Mouse (Mus musculus) urinary bladder, adult 2 months (tissue): ENCODE measurements around the gene Thbs2. TPM values are rescaled to one million over a fixed set of nuclear protein-coding genes. Genes with fewer than 3 reads are reported as not detected.

Experiments
- DNase-seq: peaks from one replicate; pipeline ENCODE4 v3.0.0; 2022; ENCODE audit warnings: low spot score
- polyA plus RNA-seq: library from polyadenylated mRNA; depleted of rRNA; stranded (reverse); fragments of >200 nt; gene quantifications from 2 replicates; pipeline ENCODE4 v1.2.3, GENCODE M21; 2012

Thbs2 gene
- polyA plus RNA-seq, 1 experiment: 107 TPM

DNA sequence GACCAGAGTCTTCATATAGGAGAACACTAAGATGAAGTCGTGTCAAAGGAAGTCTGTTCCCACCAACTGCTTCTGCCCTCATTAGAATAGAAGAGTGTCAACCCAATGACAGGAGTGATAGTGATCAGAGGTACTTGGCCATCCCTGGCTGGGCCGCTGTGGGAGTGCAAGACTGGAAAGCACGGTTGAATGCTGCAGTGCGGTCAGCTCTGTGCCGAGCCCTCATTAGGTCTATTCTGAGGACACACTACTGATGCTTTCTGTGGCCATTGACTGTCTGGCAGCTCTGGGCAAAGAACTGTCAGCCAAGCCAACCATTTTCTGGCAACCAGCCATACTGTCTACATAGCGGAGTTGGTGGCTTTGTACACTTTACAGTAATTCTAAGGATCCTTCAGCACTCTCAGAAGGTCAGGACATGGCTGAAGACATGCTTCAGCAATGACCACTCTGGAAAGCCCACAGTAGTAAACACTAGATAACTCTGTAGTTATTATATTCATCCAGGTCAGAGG is 2.3 kb upstream of the Thbs2 start:
- no peak for DNase-seq

DNA sequence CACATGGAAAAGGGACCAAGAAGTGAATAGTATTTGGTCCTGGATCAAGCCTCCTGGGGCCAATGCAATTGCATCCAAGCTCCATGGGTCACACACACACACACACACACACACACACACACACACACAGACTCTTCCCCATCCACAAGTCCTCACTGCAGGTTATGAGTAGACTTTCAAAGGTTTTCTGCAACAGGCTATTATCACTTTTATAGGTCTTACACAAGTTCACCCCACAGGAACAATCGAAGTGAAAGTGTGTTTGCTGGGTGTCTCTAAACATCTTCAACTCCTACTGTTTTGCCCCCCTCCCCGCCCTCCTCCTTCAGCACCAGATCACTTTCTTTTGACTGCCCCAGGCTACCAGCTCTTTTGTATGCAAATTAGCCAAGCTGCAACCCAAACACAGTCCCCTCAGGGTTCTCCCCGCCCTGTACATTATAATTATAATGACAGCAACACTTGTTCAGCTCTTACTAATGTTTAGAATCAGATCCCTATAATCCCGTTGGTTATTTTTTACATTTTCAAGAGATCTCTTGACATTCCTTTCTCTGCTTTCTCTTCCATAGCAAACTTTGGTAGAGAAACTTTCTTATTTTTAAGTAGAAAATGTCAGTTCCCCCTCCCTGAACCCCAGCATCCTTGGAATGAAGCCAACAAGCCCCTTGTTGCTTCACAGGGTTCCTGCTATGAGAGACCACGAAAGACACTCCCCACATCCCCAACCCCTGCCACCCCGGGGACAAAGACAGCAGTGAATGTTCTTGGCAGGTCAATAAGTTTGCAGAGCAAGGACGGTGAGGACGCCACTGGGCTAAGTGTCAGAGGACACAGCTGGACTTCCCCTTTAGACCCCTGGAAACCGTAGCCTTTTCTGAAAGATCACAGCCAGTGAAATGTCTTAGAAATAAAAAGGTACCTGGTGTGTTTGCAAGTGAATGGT is 714 bp downstream of the Thbs2 start:
- no peak for DNase-seq

DNA sequence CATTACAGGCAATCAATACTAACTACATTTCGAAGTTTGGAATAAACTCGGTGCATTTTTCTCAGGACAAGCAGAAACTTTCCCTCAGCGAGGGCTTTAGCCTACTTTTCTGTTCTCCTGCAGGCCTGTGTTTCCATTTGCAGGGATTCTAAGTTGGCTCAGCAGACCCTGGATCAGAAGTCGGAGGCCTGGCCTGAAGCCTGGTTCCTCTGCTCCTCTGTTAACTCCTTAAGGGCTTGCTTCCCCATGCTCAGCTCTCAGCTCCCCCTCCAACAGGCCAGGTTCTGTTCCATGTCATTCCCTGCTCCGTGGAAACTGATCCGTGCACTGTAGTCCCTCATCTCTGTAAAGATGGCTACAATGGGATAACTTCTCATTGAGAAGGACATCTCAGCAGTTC is 2.1 kb downstream of the Thbs2 start:
- no peak for DNase-seq

DNA sequence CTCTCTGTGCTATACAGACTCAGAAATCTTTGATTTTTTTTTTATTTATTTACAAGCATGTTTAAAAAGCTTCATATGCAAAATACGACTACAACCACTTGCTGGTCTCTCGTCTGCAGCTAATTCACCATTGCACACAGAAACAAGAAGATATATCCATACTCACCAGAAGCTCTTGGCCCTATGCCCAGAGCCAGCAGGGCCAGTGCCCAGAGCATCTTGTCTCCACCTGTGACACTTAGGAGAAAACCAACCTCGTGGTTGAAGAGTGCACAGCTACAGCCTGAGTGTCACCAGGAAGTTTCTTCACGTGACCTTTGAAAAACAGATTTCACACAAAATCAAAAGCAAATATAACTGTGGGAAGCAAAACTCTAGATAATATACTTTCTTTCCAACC is 2.8 kb downstream of the Thbs2 start:
- no peak for DNase-seq

DNA sequence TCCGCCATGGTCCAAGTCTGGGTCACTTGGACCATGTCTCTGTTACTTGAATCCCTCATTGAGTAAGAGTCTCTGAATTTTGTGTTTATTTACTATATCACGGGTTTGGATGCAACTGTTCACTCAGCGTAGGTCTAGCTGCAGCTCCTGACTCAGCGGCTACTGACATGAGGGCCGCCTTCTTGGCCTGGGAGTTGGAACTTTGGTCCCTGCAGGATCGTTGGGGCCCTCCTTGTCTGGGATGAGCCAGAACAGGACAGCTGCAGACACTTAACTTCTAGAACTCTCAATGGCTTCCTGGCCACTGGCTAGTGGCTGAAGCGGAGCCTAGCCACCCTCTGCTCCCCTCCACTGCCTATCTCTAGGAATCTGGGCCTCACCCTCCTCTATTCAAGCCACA is 11.2 kb downstream of the Thbs2 start:
- DNase-seq: no peak

DNA sequence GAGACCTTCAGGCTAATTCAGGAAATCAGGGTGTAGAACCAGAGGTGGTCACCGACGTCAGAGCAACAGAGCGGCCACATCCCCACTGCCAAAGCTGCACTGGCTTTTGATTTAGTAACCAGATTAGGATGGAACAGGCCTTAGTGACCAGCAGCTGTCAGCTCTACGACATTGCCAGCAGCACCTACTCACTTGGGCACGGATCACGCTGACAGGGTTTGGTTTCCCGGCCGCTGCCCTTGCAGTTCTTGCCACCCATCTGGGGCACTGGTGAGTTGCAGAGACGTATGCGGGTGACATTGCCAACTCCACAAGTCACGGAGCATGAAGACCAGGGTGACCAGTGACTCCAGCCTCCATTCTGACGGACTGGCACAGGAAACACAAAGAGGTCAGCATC is 13.0 kb downstream of the Thbs2 start:
- DNase-seq: no peak

DNA sequence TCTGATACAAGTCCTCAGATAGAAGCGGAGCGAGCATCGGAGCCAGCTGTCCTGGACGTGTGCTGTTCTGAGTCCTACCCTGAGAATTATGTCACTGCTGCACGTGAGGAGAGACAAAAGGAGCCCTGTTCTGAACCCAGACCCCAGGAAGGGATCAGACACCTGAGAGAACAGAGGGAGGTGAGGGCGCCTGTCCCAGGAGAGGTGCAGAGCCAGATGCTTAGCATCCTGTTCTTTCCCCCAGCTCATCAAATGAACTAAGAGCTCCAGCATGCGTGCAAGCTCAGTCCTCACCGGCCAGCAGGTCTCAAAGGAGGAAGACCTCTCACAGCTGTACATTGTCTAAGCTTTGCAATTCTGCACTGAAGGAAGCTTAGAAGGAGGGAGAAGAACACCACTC is 16.8 kb downstream of the Thbs2 start:
- DNase-seq: no peak

DNA sequence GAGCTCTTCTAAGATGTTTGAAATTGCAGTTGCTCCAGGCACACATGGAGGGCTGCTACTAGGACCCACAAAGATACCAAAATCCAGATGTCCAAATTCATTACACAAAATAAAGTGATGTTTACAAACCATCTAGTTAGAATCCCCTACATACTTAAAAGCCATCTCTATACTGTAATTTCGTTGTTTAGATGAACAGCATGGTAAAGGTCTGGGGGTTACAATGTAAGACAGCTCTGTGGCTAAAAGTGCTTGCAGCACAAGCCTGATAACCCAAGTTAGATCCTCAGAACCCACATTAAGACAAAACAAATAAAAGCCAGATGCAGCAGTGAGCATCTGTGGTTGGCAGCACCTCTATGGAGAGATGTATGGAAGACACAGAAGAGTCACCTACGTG is 18.5 kb downstream of the Thbs2 start:
- no peak for DNase-seq

DNA sequence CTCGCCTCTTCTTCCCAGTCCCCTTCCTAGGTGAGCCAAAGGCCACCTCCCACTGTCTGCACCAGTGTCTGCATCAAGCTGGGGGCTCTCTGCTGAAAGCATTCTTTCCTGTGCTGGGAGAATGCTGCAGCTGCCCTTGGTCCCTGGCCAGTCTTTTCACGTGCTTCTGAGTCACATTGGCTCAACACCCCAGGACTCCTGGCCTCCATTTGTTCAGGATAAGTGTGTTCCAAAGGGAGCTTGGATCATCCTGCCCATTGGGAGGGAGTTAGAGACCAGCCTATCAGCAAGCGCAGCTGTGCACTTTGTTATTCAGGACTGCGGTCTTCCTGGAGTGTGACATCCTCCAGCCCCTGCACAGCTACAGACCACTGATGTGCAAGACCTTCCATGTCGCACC is 21.6 kb downstream of the Thbs2 start:
- DNase-seq: peak; percentile 40

DNA sequence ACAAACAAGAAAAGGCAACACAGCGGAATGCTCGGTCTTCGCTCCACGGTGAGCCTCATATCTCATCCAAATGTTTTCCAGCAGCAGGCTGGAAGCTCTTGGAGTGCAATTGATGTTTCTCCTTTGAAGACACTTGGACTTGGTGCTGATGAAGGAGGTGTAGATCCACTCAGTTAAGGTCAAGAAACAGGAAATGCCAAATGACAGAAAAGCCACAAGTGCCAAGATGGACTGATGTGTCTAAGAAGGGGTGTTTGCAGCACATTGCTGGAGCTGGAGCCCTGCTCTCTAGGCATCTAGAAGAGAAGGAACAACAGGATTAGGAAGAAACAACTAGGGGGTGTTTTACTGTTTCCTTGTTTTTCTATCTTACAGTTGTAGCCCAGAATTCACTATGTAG is 26.8 kb downstream of the Thbs2 start:
- DNase-seq: no peak

DNA sequence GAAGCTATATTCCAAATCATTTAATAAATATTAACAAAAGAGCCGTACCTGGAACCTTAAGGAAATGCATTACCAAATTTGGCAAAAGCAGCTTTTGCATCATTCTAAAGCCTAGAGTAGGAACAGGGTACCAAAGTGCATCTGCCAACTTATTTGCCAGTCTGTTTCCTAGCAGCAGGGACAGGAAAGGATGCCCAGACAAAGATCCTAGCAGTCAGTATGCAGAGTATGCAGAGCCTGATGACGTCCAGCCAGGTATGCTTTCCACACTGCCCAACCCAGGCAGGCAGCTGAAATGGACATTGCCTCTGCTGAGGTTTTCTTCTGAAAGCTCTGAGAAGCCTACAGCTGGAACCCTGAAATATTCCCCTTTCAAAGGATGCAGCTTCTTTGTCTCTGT is 27.6 kb downstream of the Thbs2 start:
- no peak for DNase-seq

DNA sequence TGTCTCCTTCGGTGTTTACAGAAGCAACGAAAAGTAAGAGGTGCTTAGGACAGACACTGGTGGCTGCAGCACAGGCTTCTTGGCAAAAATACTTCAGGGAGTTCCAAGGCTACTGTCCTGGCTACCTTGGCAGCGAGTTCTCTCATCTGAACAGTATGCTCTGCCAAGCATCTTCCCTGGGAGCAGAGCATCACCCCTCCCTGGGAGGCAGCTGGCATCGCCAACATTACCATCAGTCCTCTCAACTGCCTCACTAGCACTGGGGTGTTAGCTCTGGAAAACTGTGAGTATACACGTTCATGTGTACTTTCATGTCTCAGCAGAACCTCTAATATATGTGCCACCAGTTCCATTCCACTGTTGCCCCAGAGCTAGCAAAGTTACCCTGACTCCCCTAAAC is 30.7 kb downstream of the Thbs2 start:
- DNase-seq: no peak

DNA sequence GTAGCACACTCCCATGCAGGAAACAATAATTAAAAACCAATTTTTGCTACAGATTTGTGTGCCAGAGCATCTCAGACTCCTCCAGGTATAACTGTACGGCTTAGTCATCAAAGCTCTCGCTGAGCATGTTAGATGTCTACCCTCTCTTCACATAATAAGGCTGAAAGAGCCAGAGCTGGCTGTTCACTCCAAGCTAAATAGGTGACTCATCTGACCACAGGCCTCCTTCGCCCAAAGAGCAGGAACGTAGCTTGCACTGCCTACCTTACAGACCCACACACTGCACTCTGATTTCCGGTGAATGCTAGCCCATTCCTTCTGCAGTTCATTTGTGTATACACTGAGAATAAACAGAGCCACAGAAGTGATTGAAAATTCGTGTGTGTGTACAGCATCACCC is 31.6 kb downstream of the Thbs2 start:
- DNase-seq: no peak

DNA sequence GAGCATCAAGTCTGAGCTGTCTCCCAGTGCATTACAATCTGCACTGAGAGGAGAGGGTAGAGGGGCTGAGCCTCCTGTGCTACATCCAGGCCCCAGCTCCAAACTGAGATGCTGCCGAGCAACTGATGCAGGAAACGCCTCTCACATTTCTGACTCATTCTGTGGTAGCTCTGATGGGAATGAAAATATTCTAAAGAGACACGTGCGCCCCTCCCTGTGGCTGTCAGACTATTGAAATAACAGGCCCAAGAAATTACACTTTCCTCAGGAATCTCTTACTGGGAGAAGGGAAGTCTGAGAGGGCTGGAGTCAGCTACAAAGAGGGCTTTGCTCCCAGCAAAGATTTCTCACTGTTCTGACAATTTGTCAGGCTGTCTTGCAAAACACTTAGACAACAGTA is 34.3 kb downstream of the Thbs2 start:
- DNase-seq: no peak

DNA sequence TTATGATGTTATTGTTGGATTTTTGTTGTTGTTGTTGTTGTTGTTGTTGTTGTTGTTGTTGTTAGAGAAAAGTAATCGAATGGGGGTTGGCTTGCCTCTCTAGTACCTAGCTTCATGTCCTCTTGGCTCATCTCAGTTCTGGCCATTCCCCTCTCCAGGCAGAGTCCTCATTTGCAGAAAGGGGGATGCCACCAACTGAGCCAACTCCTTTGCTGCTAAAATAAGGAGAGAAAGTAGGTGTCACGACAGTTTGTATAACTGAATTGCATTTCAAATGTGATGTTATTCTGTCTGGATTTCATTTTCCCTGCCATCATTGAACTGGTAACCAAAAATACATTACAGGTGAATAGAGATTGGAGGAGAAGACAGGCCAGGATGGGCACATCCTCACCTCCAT is 35.9 kb downstream of the Thbs2 start:
- no peak for DNase-seq

DNA sequence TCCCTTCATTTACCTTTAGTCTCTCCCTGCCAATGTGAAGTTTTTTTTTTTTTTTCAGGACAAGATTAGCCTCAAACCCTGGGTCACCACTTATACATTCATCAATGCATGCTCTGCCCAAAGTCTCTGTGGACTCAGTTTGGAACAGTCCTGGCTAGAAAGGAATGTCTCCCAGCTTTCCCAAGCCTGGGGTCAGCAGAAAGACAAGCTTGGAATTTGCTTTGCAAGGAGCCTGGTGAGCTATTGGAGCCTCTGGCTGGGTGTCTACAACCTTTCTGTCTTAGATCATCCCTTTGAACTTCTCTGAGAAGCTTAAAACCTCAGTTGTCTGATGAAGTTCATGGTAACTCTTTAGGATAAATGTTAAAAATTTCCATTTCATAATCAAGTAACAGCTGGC is 36.9 kb downstream of the Thbs2 start:
- no peak for DNase-seq

DNA sequence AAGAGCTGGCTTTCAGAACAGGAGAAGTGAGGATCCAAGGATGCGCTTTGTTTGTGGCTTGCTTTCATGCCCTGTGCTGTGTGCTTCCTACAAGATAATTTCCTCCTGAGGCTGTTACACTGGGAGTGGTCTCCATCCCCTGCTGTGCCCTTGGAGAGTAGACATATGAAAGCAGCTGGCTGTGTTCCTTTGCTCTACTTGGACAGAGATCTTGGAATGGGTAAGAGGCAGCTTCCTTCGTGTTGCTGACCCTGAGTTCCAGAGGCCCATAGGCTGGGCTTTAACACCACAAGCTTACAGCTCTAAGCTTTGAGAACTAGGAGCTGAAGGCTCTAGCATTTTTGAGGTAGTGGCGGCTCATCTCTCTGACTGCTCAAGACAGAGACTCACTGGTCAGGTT is 39.1 kb downstream of the Thbs2 start:
- no peak for DNase-seq

DNA sequence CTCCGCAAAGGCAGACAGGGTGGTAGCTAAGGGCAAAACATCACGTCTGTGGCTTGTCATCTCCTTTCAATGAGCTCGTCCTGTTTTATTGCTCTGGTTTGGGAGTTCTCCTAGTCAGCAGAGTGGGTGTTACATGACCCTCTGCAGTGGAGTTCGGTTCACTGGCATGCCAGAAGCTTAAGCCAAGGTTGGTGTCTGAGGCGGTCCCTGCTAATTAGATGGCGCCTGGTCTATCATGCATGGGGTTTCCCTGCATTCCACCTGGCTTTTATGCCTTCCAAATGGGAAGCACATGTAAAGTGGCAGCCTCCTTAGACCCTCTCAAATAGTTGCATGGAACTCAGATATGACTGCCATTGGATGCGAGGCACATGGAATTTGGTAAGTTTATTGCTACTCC is 42.0 kb downstream of the Thbs2 start:
- DNase-seq: no peak

DNA sequence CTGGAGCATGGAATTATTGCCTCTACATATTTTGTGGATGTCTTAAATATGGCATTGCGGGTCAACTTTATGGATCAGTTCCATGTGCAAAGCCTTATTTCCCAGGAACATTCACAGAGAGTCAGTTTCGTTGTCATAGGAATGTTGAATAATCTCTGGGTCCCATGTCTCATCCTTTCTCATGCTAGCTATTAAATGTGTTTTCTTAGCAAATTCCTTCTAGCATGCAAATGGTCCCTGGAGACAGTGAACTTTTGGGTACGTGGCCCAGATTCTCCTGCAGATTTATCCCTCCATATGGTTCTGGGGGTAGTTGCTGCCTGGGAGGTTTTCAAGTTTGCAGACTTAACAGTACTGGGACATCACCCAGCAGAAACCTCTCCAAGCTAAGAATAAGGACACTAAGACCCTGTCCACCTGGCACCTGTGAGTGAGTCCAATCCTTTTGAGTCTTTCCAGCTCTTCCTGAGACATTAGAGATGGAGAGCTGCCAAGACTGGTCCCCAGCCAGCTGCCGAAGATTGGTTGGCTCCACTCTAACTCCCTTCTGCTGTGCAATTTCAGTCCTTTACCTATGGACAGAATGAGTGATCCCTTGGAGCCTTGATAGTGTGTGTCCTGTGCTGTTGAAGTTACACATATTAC is 45.9 kb downstream of the Thbs2 start:
- no peak for DNase-seq

DNA sequence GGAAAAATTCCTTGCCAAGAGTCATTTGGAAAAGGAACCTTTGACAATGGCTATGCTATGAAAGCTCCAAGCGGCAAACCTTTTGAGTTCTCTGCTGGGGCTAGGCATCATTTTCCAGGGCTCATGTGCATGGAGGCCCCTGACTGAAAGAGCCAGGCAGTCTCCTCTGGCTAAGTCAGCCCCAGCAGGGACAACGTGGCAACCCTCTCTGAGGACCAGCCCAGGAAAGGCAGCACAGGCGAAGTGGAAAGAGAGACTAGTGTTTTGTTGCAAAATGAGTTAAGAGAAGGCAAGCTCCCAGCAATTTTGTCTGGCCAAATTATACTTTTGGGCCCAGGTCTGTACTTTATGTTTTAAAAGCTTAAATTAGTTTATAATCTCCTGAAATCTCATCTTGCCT is 50.0 kb downstream of the Thbs2 start:
- DNase-seq: no peak

DNA sequence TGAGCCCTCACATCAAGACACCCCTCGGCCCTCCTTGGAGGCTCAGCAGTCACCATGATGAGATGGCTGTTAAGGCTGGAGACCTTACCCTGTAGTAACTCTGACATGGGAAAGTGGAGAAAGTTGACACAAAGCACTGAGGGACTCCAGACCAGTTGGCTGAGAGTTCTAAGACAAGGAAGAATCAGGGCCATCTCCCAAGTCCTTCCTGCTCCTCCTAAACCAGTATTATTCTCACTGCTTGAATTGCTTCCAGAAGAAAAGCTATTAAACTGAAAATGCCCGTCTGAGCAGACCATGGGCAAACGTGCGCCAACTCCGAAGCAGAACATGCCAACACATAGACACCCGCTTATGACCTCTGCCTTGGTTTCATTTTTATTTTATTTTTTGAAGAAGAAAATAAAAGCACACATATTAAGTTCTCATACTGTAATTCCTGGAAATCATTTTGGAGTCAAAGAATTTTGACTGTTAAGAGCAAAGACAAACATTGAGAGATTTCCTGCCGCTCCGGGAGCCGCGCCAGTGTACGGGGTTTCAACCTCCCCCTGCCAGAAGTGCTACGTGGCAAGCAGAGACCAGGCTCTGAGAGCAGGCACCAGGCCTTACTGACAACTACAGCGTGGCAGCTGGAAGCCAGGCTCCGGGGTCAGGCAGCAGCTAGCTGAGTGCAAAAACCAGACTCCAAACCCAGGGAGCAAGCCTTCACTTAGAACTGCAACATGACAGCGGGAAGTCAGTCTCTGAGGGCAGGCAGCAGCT is 53.5 kb downstream of the Thbs2 start:
- no peak for DNase-seq

DNA sequence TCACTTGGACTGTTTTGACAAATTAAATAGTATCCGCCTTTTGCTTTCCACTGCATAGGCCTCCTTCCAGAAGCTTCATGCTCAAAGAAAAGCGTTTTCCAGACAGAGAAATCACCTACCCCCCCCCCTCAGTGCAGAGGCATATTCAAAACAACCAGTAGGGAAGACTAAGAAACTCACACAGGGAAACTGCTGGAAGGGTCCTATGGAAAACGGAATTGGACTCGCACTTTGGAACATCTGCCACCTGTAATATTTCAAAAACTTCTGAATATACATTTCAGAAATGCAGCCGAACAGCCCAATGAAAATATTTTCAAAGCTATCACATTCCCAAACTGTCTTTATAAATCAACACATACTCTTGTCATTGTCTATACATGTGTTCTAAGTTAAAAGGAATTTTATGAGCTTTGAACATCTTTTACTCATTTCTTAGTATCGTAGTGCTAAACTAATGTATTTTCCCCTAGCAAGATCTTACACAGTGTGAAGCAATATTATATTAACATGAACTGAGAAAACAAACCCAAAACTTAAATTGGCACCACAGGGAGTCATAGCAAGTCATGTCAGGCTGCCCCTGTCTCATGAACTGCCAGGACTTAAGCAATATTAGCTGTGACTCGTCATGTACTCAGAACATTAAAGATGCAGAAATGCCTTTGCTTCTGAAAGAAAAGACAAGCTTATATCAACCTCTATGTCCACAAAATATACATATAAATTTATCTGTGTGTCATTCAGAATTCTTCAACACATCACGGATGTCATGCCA is 58.3 kb downstream of the Thbs2 start:
- no peak for DNase-seq
